Mouse (Mus musculus): ENCODE measurements around the gene Gpc4.
A peak's percentile ranks its signal among the peaks of the same experiment; 100 is the strongest.

The Gpc4 gene

DNA sequence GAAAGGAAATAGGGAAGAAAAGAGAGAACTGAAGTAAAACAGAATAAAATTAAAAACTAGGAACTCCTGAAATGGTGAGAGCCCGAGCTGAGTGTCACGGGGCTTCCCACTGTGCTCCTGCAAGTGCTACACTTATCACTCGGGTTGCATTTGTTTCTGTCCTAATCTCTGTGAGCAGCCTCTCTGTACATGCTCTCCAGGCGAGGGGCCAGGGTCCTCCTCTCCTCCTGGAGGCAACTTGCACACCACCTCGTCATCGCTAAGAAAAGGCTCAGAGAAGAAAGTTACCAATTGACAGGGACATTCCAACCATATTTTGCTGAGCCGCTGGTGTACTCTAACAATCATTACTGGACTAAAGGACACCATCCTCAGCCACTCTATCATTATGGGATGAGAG is 14.0 kb downstream of the Gpc4 start:
- DNase-seq (ENCODE audit: low spot score) = no peak

DNA sequence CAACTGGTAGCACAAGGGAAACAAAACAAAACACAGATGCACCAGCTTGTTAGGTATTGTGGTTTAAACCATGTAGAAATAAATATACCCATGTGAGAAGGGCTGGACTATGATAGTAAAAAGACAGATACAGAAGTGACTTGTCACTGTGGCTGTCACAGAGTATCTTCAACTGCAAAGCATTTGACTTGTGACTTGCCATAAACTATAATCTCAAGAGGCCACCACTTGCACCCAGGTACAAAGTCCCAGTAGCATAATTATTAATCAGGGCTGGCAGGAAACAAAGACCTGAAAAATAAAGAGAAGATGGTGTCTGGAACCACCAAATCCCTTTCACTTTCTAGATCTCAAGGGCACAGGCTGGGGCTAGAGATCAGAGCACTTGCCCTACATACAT is 19.5 kb downstream of the Gpc4 start:
- DNase-seq (ENCODE audit: low spot score) = no peak

DNA sequence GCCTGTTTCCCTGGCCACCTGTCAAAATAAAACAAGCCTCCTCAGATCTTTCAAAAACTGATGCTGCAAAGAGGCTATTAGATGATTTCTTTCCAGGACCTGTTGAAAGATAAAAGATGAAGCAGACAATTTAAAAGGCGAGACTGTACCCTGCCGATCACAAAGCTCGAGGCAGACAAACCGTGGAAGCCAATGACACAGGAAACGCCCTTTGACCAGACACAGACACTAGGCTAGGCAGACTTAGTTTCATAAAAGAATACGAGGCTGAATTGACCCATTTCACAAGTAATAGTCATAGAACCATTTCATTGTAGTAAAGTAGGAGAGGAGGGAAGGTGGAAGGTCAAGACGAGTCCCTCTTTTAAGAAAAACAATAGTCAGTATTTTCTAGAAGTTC is 20.6 kb downstream of the Gpc4 start:
- DNase-seq (ENCODE audit: low spot score) = no peak

DNA sequence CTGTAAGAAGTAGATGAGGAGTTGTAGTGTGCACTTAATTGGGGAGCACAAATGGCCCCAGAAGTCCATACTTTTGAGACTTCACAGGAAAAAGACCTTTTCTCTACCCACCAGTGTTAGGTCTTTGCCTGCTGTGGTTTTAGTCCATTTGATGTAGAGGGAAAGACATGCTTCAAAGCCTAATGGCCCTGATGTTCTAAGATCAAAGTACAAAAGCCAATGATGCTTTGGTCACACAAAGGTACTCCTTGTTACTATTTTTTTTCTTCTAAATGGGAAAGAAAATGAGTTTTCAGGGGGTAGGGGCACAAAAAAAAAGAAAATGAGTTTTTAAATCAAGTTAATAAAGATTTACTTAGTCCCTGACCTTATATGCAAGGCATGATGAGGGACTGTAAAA is 24.7 kb downstream of the Gpc4 start:
- no peak for DNase-seq (ENCODE audit: low spot score)

DNA sequence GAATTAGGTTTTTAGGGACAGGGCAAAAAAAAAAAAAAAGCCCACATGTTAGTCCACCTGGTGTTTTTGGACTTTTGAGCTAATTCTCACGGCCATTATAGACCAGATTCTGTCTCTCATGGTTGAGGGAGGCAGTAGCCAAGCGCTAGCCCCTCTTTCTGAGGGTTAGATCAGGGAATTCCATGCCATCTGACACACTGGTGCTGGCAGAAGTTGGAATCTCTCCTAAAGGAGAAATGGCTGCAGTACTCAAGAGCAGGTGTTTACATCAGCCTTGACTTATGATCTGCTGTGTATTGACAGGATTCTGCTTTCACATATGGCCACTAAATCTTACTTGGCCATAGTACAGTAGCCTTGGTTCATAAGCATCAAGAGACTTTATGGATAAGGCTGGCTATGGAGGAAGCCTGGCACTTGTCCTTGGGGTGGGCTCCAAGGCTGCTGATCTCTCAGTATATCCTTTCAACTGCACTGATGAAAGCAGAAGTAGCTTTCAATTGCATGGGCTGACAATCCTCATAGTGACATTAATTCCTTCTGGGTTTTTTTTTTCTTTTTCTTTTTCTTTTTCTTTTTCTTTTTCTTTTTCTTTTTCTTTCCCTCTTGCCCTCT is 26.5 kb downstream of the Gpc4 start:
- no peak for DNase-seq (ENCODE audit: low spot score)

- DNase-seq (ENCODE audit: low spot score) = no peak
Observed at GRCm38 (mm10) chrX:52138033-52138432, 27.0 kb downstream of the Gpc4 start.

GRCm38 (mm10) chrX:52136525-52136924 is 28.5 kb downstream of the Gpc4 start:
- DNase-seq (ENCODE audit: low spot score) = no peak

DNA sequence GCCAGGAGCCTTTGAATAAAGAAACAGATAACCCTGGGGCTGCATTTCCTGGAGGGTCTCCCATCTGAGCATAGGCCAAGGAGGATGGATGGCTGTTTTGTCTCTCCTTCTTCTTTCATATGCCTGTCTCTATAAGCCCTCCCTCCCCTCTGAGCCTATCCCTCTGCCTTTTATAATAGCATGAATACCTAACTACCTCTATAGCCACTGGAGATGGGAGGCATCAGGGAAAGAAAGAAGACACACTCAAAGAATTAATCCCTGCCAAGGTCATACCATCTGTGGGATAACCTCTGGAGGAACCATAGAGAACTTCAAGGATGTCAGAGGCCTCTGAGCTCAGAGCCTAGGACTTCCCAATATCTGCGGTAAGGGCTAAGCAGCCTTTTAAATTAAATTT is 35.4 kb downstream of the Gpc4 start:
- DNase-seq (ENCODE audit: low spot score) = no peak

GRCm38 (mm10) chrX:52128794-52129193 is 36.3 kb downstream of the Gpc4 start:
- no peak for DNase-seq (ENCODE audit: low spot score)

DNA sequence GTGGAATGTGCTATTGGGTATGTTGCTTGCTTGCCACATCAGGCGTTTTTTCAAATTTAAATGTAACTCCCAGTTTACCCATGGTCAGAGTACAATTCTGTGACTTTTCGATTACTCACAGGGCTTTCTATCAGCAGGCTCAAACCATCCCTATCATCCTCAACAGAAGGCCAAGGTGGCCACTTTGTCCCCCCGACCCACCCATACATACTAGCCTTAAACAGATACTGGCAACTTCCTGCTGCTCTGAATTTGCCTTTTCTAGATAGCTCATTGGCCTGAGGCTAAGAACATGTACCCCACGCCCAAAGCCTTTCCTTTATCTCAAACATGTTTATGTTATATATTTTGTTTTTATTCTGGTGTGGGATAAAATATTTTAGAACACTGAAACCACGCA is 51.4 kb downstream of the Gpc4 start:
- no peak for DNase-seq (ENCODE audit: low spot score)

DNA sequence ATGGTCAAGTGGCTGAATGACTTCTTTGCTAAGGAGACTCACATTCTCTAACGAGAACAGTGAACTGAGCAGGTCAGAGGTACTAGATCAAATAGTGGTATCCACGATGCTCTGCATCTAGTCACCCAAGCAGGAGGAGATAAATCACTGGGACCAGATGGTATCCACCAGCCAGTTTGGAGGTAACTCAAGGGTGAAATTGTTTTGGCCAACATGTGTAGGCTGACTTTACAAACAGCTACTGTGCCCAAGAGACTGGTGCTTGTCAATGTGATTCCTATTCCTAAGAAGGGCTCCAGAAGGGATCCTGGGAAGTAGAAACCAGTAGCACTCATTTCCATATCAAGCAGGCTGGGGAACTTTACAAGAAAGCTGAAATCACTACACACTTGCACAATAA is 55.4 kb downstream of the Gpc4 start:
- DNase-seq (ENCODE audit: low spot score) = no peak

- no peak for DNase-seq (ENCODE audit: low spot score)
Observed at GRCm38 (mm10) chrX:52108966-52109365, 56.1 kb downstream of the Gpc4 start.

DNA sequence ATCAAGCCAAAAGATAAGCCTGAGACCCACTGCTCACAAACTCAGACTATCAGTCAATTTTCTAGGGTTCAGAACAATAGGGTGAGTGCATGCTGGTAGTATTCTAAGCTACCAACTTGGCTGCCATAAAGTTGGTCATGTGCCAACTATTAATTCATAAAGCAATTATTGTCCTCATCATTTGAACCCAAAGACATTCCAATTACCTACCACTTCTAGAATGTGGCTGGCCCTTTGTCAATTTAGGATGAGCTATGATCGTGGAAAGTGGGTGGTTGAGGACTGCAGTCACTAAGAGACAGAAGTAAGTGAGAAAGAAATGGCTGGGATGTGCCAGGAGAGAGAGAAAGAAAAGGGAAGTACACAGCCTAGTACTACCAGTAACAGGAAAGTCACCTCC is 61.3 kb downstream of the Gpc4 start:
- no peak for DNase-seq (ENCODE audit: low spot score)

DNA sequence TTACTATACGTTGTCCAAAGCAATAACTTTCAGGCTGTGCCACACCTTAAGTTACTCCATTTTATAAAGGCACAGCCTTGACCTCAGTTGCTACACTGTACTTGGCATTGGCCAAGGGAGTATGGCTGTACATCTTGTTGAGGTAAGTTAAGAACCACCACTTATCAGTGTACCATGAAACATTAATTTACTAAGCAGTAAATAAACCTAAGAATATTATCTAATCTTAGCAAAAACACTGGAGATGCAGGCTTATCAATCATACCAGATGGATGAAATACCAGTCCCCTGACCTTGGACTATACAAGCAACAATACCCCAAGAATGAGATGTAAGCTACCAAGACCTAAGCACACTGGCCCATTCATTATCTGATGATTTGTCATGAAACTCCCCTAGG is 63.1 kb downstream of the Gpc4 start:
- DNase-seq (ENCODE audit: low spot score) = no peak

DNA sequence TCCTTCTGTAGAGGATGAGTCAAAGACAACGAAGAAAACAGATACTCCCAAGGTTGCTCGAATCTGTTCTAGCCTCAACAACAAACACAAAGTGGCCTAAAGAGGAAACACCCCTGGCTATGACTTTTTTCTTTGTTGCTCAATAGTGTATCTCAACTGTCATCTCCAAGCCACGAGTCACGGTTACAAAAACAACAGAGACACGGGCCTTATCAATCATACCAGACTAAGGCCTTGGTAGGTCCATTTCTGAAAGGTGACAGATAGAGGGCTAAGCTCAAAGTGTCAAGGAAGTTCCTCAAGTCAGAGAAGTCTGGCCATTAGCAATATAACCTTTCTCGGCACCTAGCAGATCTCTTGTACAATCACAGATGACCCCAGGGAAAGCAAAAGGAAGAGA is 63.6 kb downstream of the Gpc4 start:
- no peak for DNase-seq (ENCODE audit: low spot score)

DNA sequence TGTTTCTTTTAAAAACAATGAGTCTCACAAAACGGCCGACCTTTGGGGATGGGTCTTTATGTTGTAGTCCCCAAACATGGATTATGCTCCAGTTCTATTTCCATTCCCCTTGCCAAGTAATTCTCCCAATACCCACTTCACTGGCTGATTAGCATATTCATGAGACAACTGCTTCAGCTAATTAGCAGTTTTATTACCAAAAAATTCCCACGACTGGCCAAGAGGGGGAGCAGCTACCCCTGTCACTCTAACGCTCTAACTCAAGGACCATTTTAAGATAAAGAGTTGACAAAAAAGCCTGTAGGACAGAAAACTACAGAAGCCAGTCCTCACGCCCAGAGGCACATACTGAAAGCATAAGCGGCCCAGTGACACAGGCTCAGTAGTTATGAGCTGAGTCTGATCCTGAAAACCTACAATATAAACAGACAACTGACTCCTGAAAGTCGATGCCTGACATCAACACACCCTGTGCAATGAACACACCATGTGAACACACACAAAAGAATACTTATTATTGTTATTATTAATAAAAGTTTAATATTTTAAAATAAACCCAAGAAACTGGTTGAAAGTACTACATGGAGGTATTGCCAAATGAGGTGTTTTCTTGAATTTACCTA is 77.2 kb downstream of the Gpc4 start:
- DNase-seq (ENCODE audit: low spot score) = peak; percentile 39

DNA sequence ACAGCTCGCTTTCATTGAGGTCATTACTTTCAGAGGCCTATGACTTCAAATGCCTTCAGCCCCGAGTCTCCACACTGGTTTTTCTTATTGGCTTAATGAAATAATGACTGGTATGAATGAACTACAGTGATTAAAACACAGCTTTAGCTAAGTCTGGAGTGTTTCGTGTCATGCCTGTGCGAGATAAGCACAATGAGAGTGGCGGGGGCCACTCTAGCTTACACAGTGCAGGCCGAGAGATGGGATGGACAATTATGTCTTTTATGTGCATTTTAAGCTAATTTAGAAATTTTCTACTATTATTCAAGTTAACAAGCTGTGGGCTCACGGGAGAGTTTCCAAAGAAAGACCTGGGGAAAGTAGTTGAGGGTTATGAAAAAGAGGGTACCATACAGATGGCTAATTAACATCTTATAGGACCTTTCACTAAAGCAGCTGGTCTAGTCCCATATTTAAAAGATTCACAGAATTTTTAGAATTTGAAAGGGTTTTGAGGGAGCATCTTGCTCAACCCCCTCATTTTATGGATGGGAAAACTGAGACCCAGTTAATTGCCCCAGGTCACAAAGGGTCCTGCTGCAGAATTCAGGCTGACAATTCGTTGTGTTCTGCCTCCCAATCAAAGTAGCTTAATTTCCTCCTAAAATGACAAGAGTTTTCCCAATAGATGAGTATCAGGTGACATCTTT is 78.0 kb downstream of the Gpc4 start:
- no peak for DNase-seq (ENCODE audit: low spot score)

DNA sequence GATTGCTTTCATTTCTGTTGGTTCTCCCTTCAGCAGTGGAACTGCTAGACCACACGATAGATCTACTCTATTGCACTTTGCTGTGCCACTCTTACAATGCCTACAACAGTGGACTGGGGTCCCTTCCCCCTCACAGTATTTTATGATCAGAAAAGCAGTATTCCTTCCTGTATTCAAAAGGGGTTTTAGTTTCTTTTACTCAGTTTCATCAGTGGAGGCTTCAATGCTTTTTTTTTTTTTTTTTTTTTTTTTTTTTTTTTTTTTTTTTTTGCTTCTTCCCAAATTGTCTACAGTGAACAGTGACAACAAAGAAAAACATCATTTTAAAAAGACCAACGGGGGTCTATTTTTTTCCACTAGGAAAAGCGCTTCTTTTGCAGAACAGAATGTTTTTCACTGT is 81.5 kb downstream of the Gpc4 start:
- DNase-seq (ENCODE audit: low spot score) = no peak

GRCm38 (mm10) chrX:52072410-52072809 is 92.6 kb downstream of the Gpc4 start:
- no peak for DNase-seq (ENCODE audit: low spot score)

DNA sequence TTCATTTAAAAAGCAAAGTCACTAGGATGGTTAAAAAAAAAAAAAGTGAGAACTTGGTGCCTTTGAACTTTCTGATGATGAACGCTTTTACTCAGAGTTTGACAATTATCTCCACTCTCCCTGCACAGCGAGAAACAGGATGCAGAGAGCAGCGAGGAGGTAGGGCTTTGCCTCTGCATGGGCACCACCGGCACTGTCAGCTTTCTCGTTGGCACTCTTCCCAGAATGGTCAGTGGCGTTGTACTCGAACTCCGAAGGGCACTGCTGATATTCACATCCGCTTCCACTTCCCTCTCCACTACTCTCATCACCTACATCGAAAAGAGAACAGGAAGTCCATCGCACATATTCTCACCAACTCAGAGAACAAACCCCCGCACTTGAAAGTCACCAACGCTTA is 111.6 kb downstream of the Gpc4 start:
- DNase-seq (ENCODE audit: low spot score) = no peak

GRCm38 (mm10) chrX:52052011-52052410 is 113.0 kb downstream of the Gpc4 start:
- no peak for DNase-seq (ENCODE audit: low spot score)

DNA sequence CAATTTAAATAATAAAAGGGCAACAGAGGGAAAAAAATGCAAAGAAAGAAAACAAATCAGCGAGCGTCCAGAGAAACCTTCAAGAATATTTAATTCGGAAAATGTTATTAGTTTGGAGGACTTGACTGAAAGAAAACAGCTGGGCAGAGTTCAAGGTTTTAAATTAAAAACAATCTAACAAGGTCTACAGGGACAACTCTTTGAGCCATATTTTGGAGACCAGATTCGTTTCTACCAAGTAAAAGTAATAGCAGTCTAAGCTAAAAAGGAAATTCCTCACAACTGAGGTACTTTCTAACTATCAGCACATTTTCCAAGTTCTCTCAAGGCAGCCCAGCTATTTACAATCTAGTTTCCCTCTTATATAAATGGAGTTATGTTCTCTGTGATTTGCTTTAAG is 114.1 kb downstream of the Gpc4 start:
- no peak for DNase-seq (ENCODE audit: low spot score)

- DNase-seq (ENCODE audit: low spot score) = no peak
Observed at GRCm38 (mm10) chrX:52039875-52040274, 125.2 kb downstream of the Gpc4 start.

DNA sequence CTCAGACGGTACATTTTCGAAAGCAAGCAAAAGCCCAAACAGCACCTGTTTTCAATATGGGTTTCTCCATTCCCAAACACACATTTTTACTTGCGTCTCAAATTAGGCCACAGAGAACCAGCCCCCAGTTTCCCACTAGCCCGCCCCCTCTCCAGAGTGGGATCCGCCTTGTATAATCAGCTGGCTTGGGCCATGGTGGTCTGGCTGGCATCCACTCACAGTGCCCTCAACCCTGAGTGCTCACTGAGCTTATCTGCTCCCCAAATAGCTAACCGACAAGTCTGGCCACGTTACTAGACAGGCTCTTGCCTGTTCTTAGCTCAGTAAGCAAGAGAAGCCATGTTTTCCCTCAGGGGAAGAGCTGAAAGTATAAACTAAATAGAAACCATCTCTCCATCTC is 134.9 kb downstream of the Gpc4 start:
- no peak for DNase-seq (ENCODE audit: low spot score)

All from embryo, embryonic 10.5 days (tissue).